Mouse (Mus musculus) mesoderm, embryonic 11.5 days (tissue): ENCODE measurements around the gene Gm20388.
"Not testable (repeated sequence)": the region's sequence is repeated elsewhere in the genome, so short reads cannot be mapped to it uniquely, and the experiment has no call there.

Experiments
- DNase-seq: peaks from one replicate; pipeline ENCODE4 v3.0.0-alpha.2; 2012; ENCODE audit warnings: low read depth, low spot score

Gm20388 gene

DNA sequence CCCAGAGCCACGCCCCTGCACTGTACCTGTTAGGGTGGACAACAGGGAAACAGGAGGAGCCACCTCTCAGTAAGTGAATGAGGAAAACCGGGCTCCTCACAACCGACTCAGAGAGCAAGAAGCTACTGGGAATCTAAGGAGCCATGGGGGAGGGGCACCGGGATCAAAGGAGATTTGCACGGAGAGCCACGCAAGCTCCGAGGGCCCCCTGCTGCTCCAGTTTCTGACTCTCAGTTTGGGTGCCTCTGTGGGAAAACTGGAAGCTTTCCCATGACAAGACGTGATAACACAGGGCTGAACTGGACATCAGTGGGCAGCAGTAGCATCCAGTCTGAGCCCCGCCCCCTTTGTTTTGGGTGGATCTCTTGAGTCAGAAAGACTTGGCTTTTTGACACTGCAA, 1489.9 kb downstream of the Gm20388 start:
- no peak for DNase-seq

GRCm38 (mm10) chr8:121403821-121404220, 1493.2 kb downstream of the Gm20388 start:
- no peak for DNase-seq

GRCm38 (mm10) chr8:121418081-121418480, 1507.4 kb downstream of the Gm20388 start:
- no peak for DNase-seq

- no peak for DNase-seq
Measured at GRCm38 (mm10) chr8:121419551-121419950, 1508.9 kb downstream of the Gm20388 start.

DNA sequence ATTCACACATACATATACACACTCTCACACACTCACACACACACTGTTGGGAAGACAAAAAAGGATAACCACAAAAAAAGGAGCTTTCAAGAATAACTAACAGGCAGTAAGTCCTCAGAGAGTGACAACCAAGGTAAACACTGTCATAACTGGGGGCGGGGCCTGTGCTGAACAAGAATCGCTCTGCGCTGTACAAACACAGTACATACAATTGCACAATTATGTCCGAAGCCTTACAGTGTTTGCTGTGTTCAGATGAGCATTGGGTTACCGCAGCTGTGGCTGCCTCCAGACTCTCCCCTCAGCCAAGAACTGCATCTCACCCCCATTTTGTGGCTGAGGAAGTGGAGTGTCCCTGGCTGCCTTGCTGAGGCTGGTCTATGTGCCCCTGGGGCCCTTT, 1510.4 kb downstream of the Gm20388 start:
- no peak for DNase-seq

DNA sequence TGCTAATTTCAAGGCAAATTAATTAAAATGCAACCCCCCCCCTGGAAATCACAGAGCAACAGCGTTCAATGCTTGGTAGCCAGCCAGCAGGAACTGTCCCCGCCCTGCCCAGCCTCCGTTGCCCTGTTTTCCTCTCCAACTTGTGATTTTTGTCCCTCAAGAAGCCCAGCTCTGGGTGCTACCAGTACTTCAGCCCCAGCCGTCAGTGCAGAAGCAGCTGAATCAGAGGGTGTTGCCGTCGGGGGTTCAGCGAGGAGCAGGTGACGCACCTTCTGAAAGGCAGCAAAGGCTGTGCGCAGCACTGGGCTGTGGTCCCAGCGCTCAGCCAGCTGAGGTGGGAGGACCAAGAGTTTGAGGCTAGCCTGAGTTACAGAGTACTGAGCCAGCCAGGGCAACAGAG, 1513.4 kb downstream of the Gm20388 start:
- DNase-seq = no peak

GRCm38 (mm10) chr8:121424600-121424999, 1514.0 kb downstream of the Gm20388 start:
- peak; percentile 34 for DNase-seq

DNA sequence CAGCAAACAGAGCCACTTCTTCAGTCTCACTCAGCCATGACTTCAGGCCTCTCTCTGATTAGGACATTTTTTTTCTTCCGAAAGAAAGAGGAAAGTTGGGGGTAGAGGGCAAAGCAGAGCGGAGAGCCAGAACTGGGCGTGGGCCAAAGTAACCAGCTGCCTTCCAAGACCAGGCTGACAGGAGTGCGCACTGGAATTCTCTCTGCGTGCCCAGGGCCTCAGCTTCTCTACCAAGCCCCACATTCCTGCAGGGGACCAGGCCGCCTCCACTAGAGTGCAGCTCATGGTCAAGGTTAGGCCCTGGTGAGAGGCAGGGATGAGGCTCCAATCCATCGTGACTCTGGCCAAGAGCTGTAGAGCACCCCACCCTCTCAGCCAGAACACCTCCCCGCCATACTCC, 1520.9 kb downstream of the Gm20388 start:
- DNase-seq = no peak

DNA sequence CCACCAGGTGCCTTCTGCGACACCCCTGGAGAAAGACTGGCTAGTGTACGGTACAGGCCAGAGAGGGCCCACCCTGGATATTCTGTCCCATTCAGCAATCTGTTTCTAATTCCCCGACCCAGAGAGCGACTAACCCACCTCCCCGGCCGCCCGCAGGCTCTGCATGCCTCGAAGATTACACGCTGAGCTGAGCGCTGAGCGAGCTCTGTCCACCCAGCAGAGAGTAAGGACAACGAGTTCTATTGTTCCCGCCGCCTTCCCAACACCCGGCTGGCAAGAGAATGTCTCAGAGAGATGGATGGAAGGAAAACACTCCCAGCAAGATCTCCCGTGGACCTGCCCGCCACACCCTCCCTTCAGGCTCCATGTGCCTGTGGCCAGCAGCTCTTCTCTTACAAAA, 1522.8 kb downstream of the Gm20388 start:
- DNase-seq = peak; percentile 76

DNA sequence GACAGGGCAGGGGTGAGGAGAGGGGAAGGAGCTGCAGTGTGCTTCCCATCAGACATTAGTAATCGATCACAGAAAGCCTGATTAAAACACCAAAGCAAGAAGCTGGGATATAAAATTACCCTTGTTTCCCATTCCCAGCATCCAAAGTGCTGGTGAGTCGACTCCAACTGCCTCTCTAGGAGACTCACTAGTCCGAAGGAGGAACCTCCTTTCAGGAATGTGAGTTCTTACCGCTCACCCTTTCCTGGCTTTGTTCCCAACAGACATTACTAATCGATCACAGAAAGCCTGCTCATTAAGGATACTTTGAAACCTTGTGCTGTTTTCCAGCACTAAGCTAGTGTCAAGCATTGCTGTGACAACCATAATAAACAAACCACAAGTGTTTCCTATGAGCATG, 1526.0 kb downstream of the Gm20388 start:
- peak; percentile 65 for DNase-seq

DNA sequence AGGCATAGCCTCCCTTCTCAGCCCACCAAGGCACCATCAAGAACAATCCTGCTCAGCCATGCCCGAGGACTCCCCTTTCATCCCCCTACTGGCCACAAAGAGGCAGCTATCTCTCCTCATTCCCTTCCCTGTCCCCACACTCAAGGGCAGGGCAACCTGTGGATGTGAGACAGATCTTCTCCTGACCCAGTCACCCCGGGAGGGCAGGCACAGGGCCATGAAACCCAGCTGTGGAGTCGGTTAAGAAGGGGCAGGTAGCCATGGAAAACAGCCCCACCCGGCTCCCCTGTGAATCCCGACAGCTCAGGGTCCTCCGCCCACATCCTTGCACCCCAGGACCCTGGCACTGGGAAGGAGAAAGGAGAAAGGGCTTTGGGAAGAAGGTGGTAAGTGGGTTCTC, 1526.9 kb downstream of the Gm20388 start:
- no peak for DNase-seq

- DNase-seq = peak; percentile 29
Measured at GRCm38 (mm10) chr8:121438111-121438510, 1527.5 kb downstream of the Gm20388 start.

GRCm38 (mm10) chr8:121439351-121439750, 1528.7 kb downstream of the Gm20388 start:
- no peak for DNase-seq

- no peak for DNase-seq
Measured at GRCm38 (mm10) chr8:121443361-121443760, 1532.7 kb downstream of the Gm20388 start.

GRCm38 (mm10) chr8:121444521-121444920, 1533.9 kb downstream of the Gm20388 start:
- DNase-seq = not testable (repeated sequence)

DNA sequence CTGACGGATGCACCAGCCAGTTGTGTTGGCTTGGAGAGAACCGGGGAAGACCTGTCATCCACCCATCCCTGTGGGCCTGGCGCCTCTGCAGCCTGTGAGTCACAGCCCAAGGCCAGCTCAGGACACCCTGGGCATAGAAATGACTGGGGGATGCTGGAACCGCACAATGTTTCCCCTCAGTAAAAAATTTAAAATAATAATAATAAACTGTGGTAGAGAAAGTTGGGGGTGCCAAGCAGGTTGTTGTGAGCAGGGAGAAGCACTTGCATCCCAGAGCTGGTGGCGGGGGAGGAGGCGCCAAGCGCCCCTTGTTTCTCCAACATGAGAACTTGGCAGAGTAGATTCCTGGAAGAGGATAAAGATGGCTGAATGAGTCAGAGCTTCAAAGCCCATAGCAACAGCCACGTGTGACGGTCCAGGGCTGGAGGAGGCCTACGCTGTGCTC, 1534.4 kb downstream of the Gm20388 start:
- DNase-seq = no peak

DNA sequence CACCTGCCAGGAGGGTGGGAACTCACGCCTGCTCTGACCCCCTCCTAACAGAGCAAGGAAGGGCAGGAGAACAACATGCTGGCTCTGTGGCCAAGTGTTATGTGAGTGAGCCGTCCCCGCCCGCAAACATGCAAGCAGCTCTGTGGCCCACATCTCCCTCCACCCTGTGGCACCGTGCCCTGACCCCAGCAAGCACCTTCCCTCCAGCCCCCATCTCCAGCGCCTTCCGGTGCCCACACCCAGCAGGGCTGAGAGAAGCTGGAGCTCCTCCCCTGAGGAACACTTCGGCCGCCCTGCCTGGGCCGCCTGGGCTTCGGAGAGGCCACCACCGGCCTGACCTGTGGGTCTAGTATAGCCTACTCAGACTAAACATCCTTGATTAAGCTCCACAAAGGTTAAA, 1535.5 kb downstream of the Gm20388 start:
- no peak for DNase-seq

DNA sequence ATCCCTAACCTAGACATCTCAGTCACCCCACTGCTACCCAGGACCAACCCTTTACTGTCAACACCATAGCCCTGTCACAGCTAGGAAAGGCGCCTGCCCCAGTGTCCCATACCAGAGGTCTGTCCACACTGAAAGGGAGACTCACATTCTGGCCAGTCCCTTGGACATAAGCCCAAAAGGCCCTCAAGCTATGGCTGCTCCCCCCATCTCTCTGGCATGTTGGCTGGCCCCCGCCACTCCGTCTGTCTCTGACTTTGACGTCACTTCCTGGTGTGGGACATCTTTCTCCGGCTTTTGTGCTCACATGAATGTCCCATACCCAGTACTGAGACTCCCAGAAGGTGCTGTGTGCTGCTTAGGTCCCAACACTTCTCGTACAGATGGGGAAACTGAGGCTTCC, 1536.2 kb downstream of the Gm20388 start:
- DNase-seq = no peak

DNA sequence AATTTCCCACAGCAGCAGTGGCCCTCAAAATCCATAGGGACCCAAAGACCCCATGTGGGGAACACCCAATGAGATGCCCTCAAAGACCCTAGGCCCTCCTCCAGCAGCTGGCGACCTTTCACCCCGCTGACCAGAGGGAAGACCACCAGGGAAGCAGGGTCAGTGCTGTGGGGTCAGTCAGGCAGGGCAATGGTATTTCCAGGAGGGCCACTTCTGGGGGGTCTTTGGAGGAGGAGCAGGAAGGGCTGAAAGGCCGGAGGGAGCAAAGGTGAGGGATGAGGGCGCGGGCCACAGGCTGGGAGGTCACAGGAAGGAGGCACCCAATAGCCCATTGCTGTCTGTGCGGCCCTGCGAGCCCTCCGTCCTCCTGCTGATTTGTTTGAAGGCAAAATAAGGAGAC, 1539.6 kb downstream of the Gm20388 start:
- DNase-seq = no peak

GRCm38 (mm10) chr8:121451404-121452076, 1540.9 kb downstream of the Gm20388 start:
- DNase-seq = no peak

DNA sequence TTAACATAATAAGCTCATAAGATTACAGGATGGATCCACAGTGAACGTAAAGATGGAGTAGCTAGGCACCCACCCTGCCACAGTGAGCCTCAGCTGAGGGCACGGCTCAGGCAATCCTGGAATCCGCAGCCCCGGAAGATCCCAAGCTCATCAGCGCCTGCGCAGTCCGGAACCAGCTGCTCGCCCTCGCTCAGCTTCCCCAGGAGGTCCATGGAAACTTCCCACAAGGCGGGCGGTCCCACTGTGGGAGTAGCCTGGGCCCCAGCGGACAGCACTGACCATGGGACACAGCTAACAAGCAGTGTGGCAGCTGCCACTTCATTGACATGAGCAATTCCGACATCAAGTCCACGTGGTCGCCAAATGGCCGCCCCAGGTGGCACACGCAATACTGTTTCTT, 1544.1 kb downstream of the Gm20388 start:
- DNase-seq = no peak

- DNase-seq = no peak
Measured at GRCm38 (mm10) chr8:121461192-121461591, 1550.6 kb downstream of the Gm20388 start.

GRCm38 (mm10) chr8:121462092-121462491, 1551.5 kb downstream of the Gm20388 start:
- no peak for DNase-seq
